23 mouse cellular contexts compared by ENCODE assay signal in the genomic region with DNA sequence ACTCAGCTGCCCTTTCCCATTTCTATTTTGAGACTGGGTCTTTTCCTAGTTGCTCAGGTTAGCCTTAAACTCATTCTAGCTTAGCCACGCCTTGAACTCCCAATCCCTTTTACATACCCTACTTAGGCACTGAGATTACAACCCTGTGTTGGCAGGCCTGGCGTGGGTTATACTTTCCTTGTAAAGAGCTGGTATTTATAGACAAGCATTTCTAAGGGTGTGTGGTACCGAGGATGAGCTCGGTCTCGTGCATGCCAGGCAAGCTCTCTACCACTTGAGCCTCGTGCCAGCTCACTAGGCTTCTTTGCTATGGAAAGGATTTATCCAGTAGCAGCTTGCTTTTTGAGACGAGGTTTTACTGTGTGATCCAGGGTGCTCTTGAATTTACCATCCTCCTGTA.
"Had no signal": no experiment of that assay in that cellular context is flagged by ENCODE, and none has a peak within 500 bp of the region (broad histone marks: within the 10 kb centered on the region; RNA-seq: fewer than 3 reads in every experiment).

No protein-coding gene starts in this region.

- H3K27me3 ChIP-seq: hindbrain, embryonic 12.5 days; intestine, embryonic 15.5 days; limb, embryonic 12.5 days; liver, embryonic 13.5 days; liver, embryonic 15.5 days had no signal

- ATAC-seq: hindbrain, embryonic 16.5 days; inflammation-experienced regulatory T-cells, adult 6 months; intestine, embryonic 15.5 days; intestine, postnatal 0 days; liver, postnatal 0 days had no signal

- H3K4me3 ChIP-seq: hindbrain, embryonic 10.5 days; hindbrain, embryonic 12.5 days; intestine, embryonic 15.5 days; layer of hippocampus, adult 2 months; left cerebral cortex, adult 2 months; limb, embryonic 10.5 days; limb, embryonic 12.5 days; liver, embryonic 13.5 days; liver, embryonic 15.5 days had no signal

- H3K27ac ChIP-seq: hindbrain, embryonic 10.5 days; hindbrain, embryonic 12.5 days; hindbrain, embryonic 14.5 days; intestine, embryonic 15.5 days; layer of hippocampus, adult 2 months; left cerebral cortex, adult 2 months; limb, embryonic 10.5 days; limb, embryonic 12.5 days; liver, embryonic 13.5 days; liver, embryonic 15.5 days had no signal

- H3K9ac ChIP-seq: hindbrain, embryonic 12.5 days; hindbrain, embryonic 14.5 days; intestine, embryonic 15.5 days; limb, embryonic 12.5 days; liver, embryonic 13.5 days; liver, embryonic 15.5 days; liver, postnatal 0 days had no signal

- H3K9me3 ChIP-seq: hindbrain, embryonic 10.5 days; hindbrain, embryonic 12.5 days; intestine, embryonic 15.5 days; limb, embryonic 10.5 days; limb, embryonic 12.5 days; liver, embryonic 13.5 days; liver, embryonic 15.5 days had no signal

- H3K4me2 ChIP-seq: hindbrain, embryonic 12.5 days; hindbrain, embryonic 14.5 days; intestine, embryonic 15.5 days; limb, embryonic 12.5 days; liver, embryonic 11.5 days; liver, embryonic 13.5 days; liver, embryonic 15.5 days had no signal

- DNase-seq: gastrocnemius, postnatal 14 days; kidney, adult 18-20 months; kidney, adult 8-10 months; kidney, postnatal 10 days; kidney, postnatal 25 days; kidney, postnatal 4 days; liver; liver, embryonic 13.5 days; liver, postnatal 0 days; lung, adult 2 months had no signal
